Mouse (Mus musculus): ENCODE measurements around the gene Tmem130. TPM values are rescaled to one million over a fixed set of nuclear protein-coding genes. Genes with fewer than 3 reads are reported as not detected.

Tmem130 gene
- polyA plus RNA-seq, 1 experiment from 2014 or later = 0.12 TPM

- Histone ChIP-seq H3K4me1 (ENCODE audit: insufficient read depth) (no peaks in the 10 kb centered on the region), H3K4me3 (ENCODE audit: low read depth, low read length) (no peak overlapping the region), H3K9ac (no peak overlapping the region), H3K36me3 (ENCODE audit: insufficient read depth) (no peaks in the 10 kb centered on the region), H3K9me3 (ENCODE audit: low read depth, low read length) (no peaks in the 10 kb centered on the region), H3K27me3 (ENCODE audit: insufficient read depth, low read length) (no peaks in the 10 kb centered on the region), H3K27ac (ENCODE audit: low read depth) (no peak overlapping the region), H3K4me2 (no peak overlapping the region)
- 56% methylated on average over 4 of the region's 4 CpGs for WGBS
- DNase-seq (peak; percentile 26), ATAC-seq (ENCODE audit: insufficient read depth) (no peak)
- no peak for TF ChIP-seq CTCF (IDR thresholded peaks at IDR 0.05; ENCODE audit: low read depth)
These were observed 73.2 kb downstream of the Tmem130 start for GRCm38 (mm10) chr5:144688371-144688770.

Other genes starting within 250 kb of the Tmem130 start
- gene Nptx2, start 215.9 kb downstream of the Tmem130 start, polyA plus RNA-seq (2014; fragmentation: Nextera tagmentation; extraction: Ambion mirVana) = 0.47 and 0.74 TPM in 2 replicates
- 84.9 and 97.4 TPM in 2 replicates for gene Trrap, start 5.9 kb upstream of the Tmem130 start, polyA plus RNA-seq (2014; fragmentation: Nextera tagmentation; extraction: Ambion mirVana)
- gene Smurf1, start 204.0 kb upstream of the Tmem130 start, polyA plus RNA-seq (2014; fragmentation: Nextera tagmentation; extraction: Ambion mirVana) = 27.0 and 28.3 TPM in 2 replicates